15 mouse cellular contexts compared by ENCODE assay signal in genomic region chr1:165860373-165861234, GRCm38 (mm10).
DNase-seq lines count a peak whose midpoint lies in the region; ATAC-seq and TF ChIP-seq lines count a peak whose summit lies in the region.
"Had no signal": no experiment of that assay in that cellular context is flagged by ENCODE, and none has a peak within 500 bp of the region (broad histone marks: within the 10 kb centered on the region; RNA-seq: fewer than 3 reads in every experiment).

No protein-coding gene starts in this region.

- no peaks in the 10 kb centered on the region for H3K9me3 ChIP-seq in hindbrain, embryonic 10.5 days
- H3K9me3 ChIP-seq in hindbrain, embryonic 16.5 days (ENCODE audit: control insufficient read depth, low read length) = no peaks in the 10 kb centered on the region
- no peaks in the 10 kb centered on the region for H3K9me3 ChIP-seq in liver, embryonic 11.5 days (ENCODE audit: control insufficient read depth, low read length)
- H3K9me3 ChIP-seq in embryonic facial prominence, embryonic 11.5 days (replicated peaks; ENCODE audit: control insufficient read depth, low read length) = no peaks in the 10 kb centered on the region
- H3K9me3 ChIP-seq: liver, embryonic 12.5 days; neural tube, embryonic 15.5 days had no signal

- H3K27me3 ChIP-seq in hindbrain, embryonic 10.5 days (ENCODE audit: insufficient read depth, poor library complexity, severe bottlenecking) = peaks cover 5% of the 10 kb centered on the region; the same call in 1 of the 2 replicates
- no peaks in the 10 kb centered on the region for H3K27me3 ChIP-seq in hindbrain, embryonic 16.5 days (replicated peaks; ENCODE audit: control insufficient read depth, insufficient read depth, low read length)
- H3K27me3 ChIP-seq in liver, embryonic 11.5 days (replicated peaks; ENCODE audit: control insufficient read depth, insufficient read depth, low read length) = no peaks in the 10 kb centered on the region
- H3K27me3 ChIP-seq in embryonic facial prominence, embryonic 11.5 days (ENCODE audit: control insufficient read depth, insufficient read depth, low read length) = no peaks in the 10 kb centered on the region
- H3K27me3 ChIP-seq: liver, embryonic 12.5 days; neural tube, embryonic 15.5 days had no signal

- peaks cover 25% of the 10 kb centered on the region for H3K4me1 ChIP-seq in hindbrain, embryonic 10.5 days (replicated peaks)
- no peaks in the 10 kb centered on the region for H3K4me1 ChIP-seq in hindbrain, embryonic 16.5 days (ENCODE audit: control insufficient read depth, insufficient read depth, low read depth, low read length)
- peaks cover 3% of the 10 kb centered on the region; the same call in 1 of the 2 replicates for H3K4me1 ChIP-seq in liver, embryonic 11.5 days (replicated peaks; ENCODE audit: control insufficient read depth, insufficient read depth, low read length)
- no peaks in the 10 kb centered on the region for H3K4me1 ChIP-seq in embryonic facial prominence, embryonic 11.5 days (ENCODE audit: control insufficient read depth, insufficient read depth, low read length)

- H3K9ac ChIP-seq in hindbrain, embryonic 16.5 days (ENCODE audit: low read depth, low read length) = no peak overlapping the region
- H3K9ac ChIP-seq in liver, embryonic 11.5 days (ENCODE audit: low read depth, low read length) = no peak overlapping the region
- 0 out of 2 replicates have a peak overlapping the region, but pooled peaks have one; percentile 9 for H3K9ac ChIP-seq in embryonic facial prominence, embryonic 11.5 days (replicated peaks; ENCODE audit: low read length)
- H3K9ac ChIP-seq: liver, embryonic 12.5 days; neural tube, embryonic 15.5 days had no signal

- H3K4me3 ChIP-seq in gastrocnemius, adult 2 months = no peak overlapping the region
- H3K4me3 ChIP-seq in hindbrain, embryonic 10.5 days = no peak overlapping the region
- no peak overlapping the region for H3K4me3 ChIP-seq in hindbrain, embryonic 16.5 days (ENCODE audit: low read length)
- H3K4me3 ChIP-seq in liver, embryonic 11.5 days (ENCODE audit: low read depth, low read length) = no peak overlapping the region
- no peak overlapping the region for H3K4me3 ChIP-seq in embryonic facial prominence, embryonic 11.5 days (ENCODE audit: low read depth, low read length)
- H3K4me3 ChIP-seq: layer of hippocampus, adult 2 months; left cerebral cortex, adult 2 months; liver, embryonic 12.5 days; neural tube, embryonic 15.5 days had no signal

- no peak for TF ChIP-seq CTCF in gastrocnemius, adult 2 months (IDR thresholded peaks at IDR 0.05)

- DNase-seq in gastrocnemius, adult 2 months = no peak
- no peak for DNase-seq in gastrocnemius, postnatal 4 days (ENCODE audit: low spot score in 2 of 2)
- no peak for DNase-seq in hindbrain, embryonic 10.5 days (ENCODE audit: low spot score)
- peak; percentile 31 for DNase-seq in liver, embryonic 11.5 days (ENCODE audit: low spot score)
- DNase-seq in liver = no peak
- no peak for DNase-seq in embryonic facial prominence, embryonic 11.5 days (ENCODE audit: low spot score)
- DNase-seq in cerebellum, postnatal 36 days = no peak
- DNase-seq: adrenal gland, adult 2 months; cerebellum, postnatal 10 days; retina, postnatal 1 day had no signal

- H3K27ac ChIP-seq in gastrocnemius, adult 2 months = peak overlapping the region; percentile 24; the same call in 1 of the 2 replicates
- peak overlapping the region; percentile 46; the same call in 1 of the 2 replicates for H3K27ac ChIP-seq in hindbrain, embryonic 10.5 days
- H3K27ac ChIP-seq in hindbrain, embryonic 16.5 days (ENCODE audit: low read depth, low read length) = no peak overlapping the region
- no peak overlapping the region for H3K27ac ChIP-seq in liver, embryonic 11.5 days (ENCODE audit: low read depth, low read length)
- 0 out of 2 replicates have a peak overlapping the region, but pooled peaks have one; percentile 6 for H3K27ac ChIP-seq in embryonic facial prominence, embryonic 11.5 days (replicated peaks; ENCODE audit: low read depth, low read length)
- H3K27ac ChIP-seq: layer of hippocampus, adult 2 months; left cerebral cortex, adult 2 months; liver, embryonic 12.5 days; neural tube, embryonic 15.5 days had no signal

- no peak overlapping the region for H3K4me2 ChIP-seq in hindbrain, embryonic 16.5 days (ENCODE audit: low read length)
- no peak overlapping the region for H3K4me2 ChIP-seq in liver, embryonic 11.5 days
- H3K4me2 ChIP-seq in embryonic facial prominence, embryonic 11.5 days (ENCODE audit: low read depth, low read length) = no peak overlapping the region
- H3K4me2 ChIP-seq: liver, embryonic 12.5 days; neural tube, embryonic 15.5 days had no signal

- intact Hi-C loops in gastrocnemius, adult 2 months (cut with DNase I) = no loop called here

- WGBS in hindbrain, embryonic 10.5 days = 78% methylated on average over 9 of the region's 9 CpGs
- WGBS in hindbrain, embryonic 16.5 days = 82% methylated on average over 9 of the region's 9 CpGs
- WGBS in liver, embryonic 11.5 days = 61% methylated on average over 9 of the region's 9 CpGs
- WGBS in embryonic facial prominence, embryonic 11.5 days = 73% methylated on average over 9 of the region's 9 CpGs

- H3K36me3 ChIP-seq in hindbrain, embryonic 10.5 days = peaks cover 8% of the 10 kb centered on the region
- H3K36me3 ChIP-seq in hindbrain, embryonic 16.5 days (ENCODE audit: control insufficient read depth, insufficient read depth, low read length) = no peaks in the 10 kb centered on the region
- H3K36me3 ChIP-seq in liver, embryonic 11.5 days (ENCODE audit: control insufficient read depth, insufficient read depth, low read length) = no peaks in the 10 kb centered on the region
- H3K36me3 ChIP-seq in embryonic facial prominence, embryonic 11.5 days (replicated peaks; ENCODE audit: control insufficient read depth, insufficient read depth, low read depth, low read length) = no peaks in the 10 kb centered on the region
- H3K36me3 ChIP-seq: liver, embryonic 12.5 days had no signal

- ATAC-seq in hindbrain, embryonic 16.5 days = no peak
- ATAC-seq in liver, embryonic 11.5 days (replicated peaks; ENCODE audit: low FRiP score) = 0 out of 2 replicates have a peak, but pooled peaks have one; percentile 24
- no peak for ATAC-seq in embryonic facial prominence, embryonic 11.5 days (replicated peaks; ENCODE audit: insufficient number of reproducible peaks, low FRiP score, low TSS enrichment, low read depth)
- ATAC-seq: liver, embryonic 12.5 days had no signal

Comparison
In these comparisons a context has a peak if more than half of its experiments do, and no peak if none do; other contexts are left out.
1. H3K27ac ChIP-seq: peak in gastrocnemius, adult 2 months (single experiment), hindbrain, embryonic 10.5 days (single experiment) and embryonic facial prominence, embryonic 11.5 days (single experiment); none in hindbrain, embryonic 16.5 days (single experiment) and liver, embryonic 11.5 days (single experiment).